ENCODE assay signal across 8 mouse cellular contexts in genomic region chr7:16841561-16842560, GRCm38 (mm10). TPM values are rescaled to one million over a fixed set of nuclear protein-coding genes. Genes with fewer than 3 reads are reported as not detected.
DNase-seq lines count a peak whose midpoint lies in the region; ATAC-seq and TF ChIP-seq lines count a peak whose summit lies in the region.

No protein-coding gene starts in this region.

- no peaks in the 10 kb centered on the region for H3K27me3 ChIP-seq in kidney, embryonic 16.5 days (ENCODE audit: insufficient read depth, low read length)
- no peaks in the 10 kb centered on the region for H3K27me3 ChIP-seq in forebrain, postnatal 0 days (ENCODE audit: insufficient read depth, low read length)
- no peaks in the 10 kb centered on the region for H3K27me3 ChIP-seq in midbrain, embryonic 16.5 days (ENCODE audit: control insufficient read depth, insufficient read depth, low read depth, low read length)

- peaks cover 37% of the 10 kb centered on the region for H3K4me1 ChIP-seq in kidney, embryonic 16.5 days (ENCODE audit: insufficient read depth, low read length)
- no peaks in the 10 kb centered on the region for H3K4me1 ChIP-seq in forebrain, postnatal 0 days (ENCODE audit: insufficient read depth)
- peaks cover 22% of the 10 kb centered on the region for H3K4me1 ChIP-seq in midbrain, embryonic 16.5 days (ENCODE audit: control insufficient read depth, insufficient read depth, low read length)

- peak overlapping the region; percentile 71 for H3K4me3 ChIP-seq in kidney, embryonic 16.5 days (ENCODE audit: low read length)
- peak overlapping the region; percentile 62; the same call in 1 of the 2 replicates for H3K4me3 ChIP-seq in forebrain, postnatal 0 days (ENCODE audit: low read depth, low read length)
- H3K4me3 ChIP-seq in midbrain, embryonic 16.5 days (ENCODE audit: low read depth, low read length), result peak overlapping the region; percentile 67; the same call in 1 of the 2 replicates

- no peak for TF ChIP-seq CTCF in forebrain, postnatal 0 days (IDR thresholded peaks at IDR 0.05; ENCODE audit: low read depth)

- 37% methylated on average over 11 of the region's 11 CpGs for WGBS in kidney, embryonic 16.5 days
- 44% methylated on average over 11 of the region's 11 CpGs for WGBS in forebrain, postnatal 0 days
- 48% methylated on average over 11 of the region's 11 CpGs for WGBS in midbrain, embryonic 16.5 days

- peak overlapping the region; percentile 85 for H3K27ac ChIP-seq in kidney, embryonic 16.5 days (ENCODE audit: low read length)
- H3K27ac ChIP-seq in forebrain, postnatal 0 days (ENCODE audit: low read depth, low read length), result peak overlapping the region; percentile 15; the same call in 1 of the 2 replicates
- H3K27ac ChIP-seq in midbrain, embryonic 16.5 days (ENCODE audit: low read length), result peak overlapping the region; percentile 29; the same call in 1 of the 2 replicates

- peak overlapping the region; percentile 42; the same call in 1 of the 2 replicates for H3K9ac ChIP-seq in kidney, embryonic 16.5 days (replicated peaks; ENCODE audit: low read length)
- H3K9ac ChIP-seq in forebrain, postnatal 0 days, result no peak overlapping the region
- peak overlapping the region; percentile 67 for H3K9ac ChIP-seq in midbrain, embryonic 16.5 days (ENCODE audit: low read depth, low read length)

- no peaks in the 10 kb centered on the region for H3K9me3 ChIP-seq in kidney, embryonic 16.5 days (ENCODE audit: low read length)
- no peaks in the 10 kb centered on the region for H3K9me3 ChIP-seq in forebrain, postnatal 0 days (ENCODE audit: low read length)
- H3K9me3 ChIP-seq in midbrain, embryonic 16.5 days (replicated peaks; ENCODE audit: control insufficient read depth, low read length, poor library complexity, severe bottlenecking), result no peaks in the 10 kb centered on the region

- DNase-seq in kidney, adult 18-20 months, result no peak
- DNase-seq in forebrain, postnatal 0 days, result no peak
- DNase-seq in liver, result peak; percentile 26
- peak; percentile 91 for DNase-seq in thymus, postnatal 14 days
- no peak for DNase-seq in right cerebral cortex, adult 18-20 months
- no peak for DNase-seq in embryo, embryonic 9.5 days (ENCODE audit: extremely low spot score)

- H3K36me3 ChIP-seq in kidney, embryonic 16.5 days (ENCODE audit: insufficient read depth, low read length), result peaks cover 34% of the 10 kb centered on the region
- H3K36me3 ChIP-seq in forebrain, postnatal 0 days (ENCODE audit: insufficient read depth), result peaks cover 46% of the 10 kb centered on the region
- H3K36me3 ChIP-seq in midbrain, embryonic 16.5 days (ENCODE audit: control insufficient read depth, insufficient read depth, low read length), result peaks cover 35% of the 10 kb centered on the region

- H3K4me2 ChIP-seq in kidney, embryonic 16.5 days (replicated peaks; ENCODE audit: low read depth, low read length), result peak overlapping the region; percentile 98
- H3K4me2 ChIP-seq in forebrain, postnatal 0 days (ENCODE audit: low read depth), result peak overlapping the region; percentile 95
- peak overlapping the region; percentile 98 for H3K4me2 ChIP-seq in midbrain, embryonic 16.5 days (ENCODE audit: low read length)

- ATAC-seq in kidney, embryonic 16.5 days (ENCODE audit: low FRiP score, low TSS enrichment), result no peak
- peak; percentile 6 for ATAC-seq in forebrain, postnatal 0 days
- ATAC-seq in midbrain, embryonic 16.5 days, result peak; percentile 9; the same call in 1 of the 2 replicates

RNA-seq across cellular contexts. Expression of gene Prkd2, which starts 0.8 kb away (rescaled TPM):
- polyA plus RNA-seq in kidney, embryonic 16.5 days (2015; fragmentation: Nextera tagmentation; extraction: Ambion mirVana), result 16.2 and 17.8 TPM in 2 replicates
- 2.9 and 3.9 TPM in 2 replicates for total RNA-seq in forebrain, postnatal 0 days (2014; rRNA removed)
- polyA plus RNA-seq in forebrain, postnatal 0 days (2015; fragmentation: Nextera tagmentation; extraction: Ambion mirVana), result 2.7 and 4.0 TPM in 2 replicates
- polyA plus RNA-seq in midbrain, embryonic 16.5 days (2015; fragmentation: Nextera tagmentation; extraction: Ambion mirVana), result 6.0 and 6.9 TPM in 2 replicates

RNA-seq across cellular contexts. Expression of gene Fkrp, which starts 25.3 kb away (rescaled TPM):
- polyA plus RNA-seq in kidney, embryonic 16.5 days (2015; fragmentation: Nextera tagmentation; extraction: Ambion mirVana), result 36.3 and 36.6 TPM in 2 replicates
- total RNA-seq in forebrain, postnatal 0 days (2014; rRNA removed), result 40.0 and 54.6 TPM in 2 replicates
- polyA plus RNA-seq in forebrain, postnatal 0 days (2015; fragmentation: Nextera tagmentation; extraction: Ambion mirVana), result 31.7 and 37.8 TPM in 2 replicates
- polyA plus RNA-seq in midbrain, embryonic 16.5 days (2015; fragmentation: Nextera tagmentation; extraction: Ambion mirVana), result 52.1 and 53.8 TPM in 2 replicates

RNA-seq across cellular contexts. Expression of gene Strn4, which starts 26.2 kb away (rescaled TPM):
- polyA plus RNA-seq in kidney, embryonic 16.5 days (2015; fragmentation: Nextera tagmentation; extraction: Ambion mirVana), result 98.4 and 111 TPM in 2 replicates
- total RNA-seq in forebrain, postnatal 0 days (2014; rRNA removed), result 240 and 243 TPM in 2 replicates
- polyA plus RNA-seq in forebrain, postnatal 0 days (2015; fragmentation: Nextera tagmentation; extraction: Ambion mirVana), result 168 and 169 TPM in 2 replicates
- 185 and 199 TPM in 2 replicates for polyA plus RNA-seq in midbrain, embryonic 16.5 days (2015; fragmentation: Nextera tagmentation; extraction: Ambion mirVana)

RNA-seq across cellular contexts. Expression of gene Dact3, which starts 33.3 kb away (rescaled TPM):
- 2.0 and 2.1 TPM in 2 replicates for polyA plus RNA-seq in kidney, embryonic 16.5 days (2015; fragmentation: Nextera tagmentation; extraction: Ambion mirVana)
- total RNA-seq in forebrain, postnatal 0 days (2014; rRNA removed), result 69.0 and 70.3 TPM in 2 replicates
- 7.8 and 8.6 TPM in 2 replicates for polyA plus RNA-seq in forebrain, postnatal 0 days (2015; fragmentation: Nextera tagmentation; extraction: Ambion mirVana)
- polyA plus RNA-seq in midbrain, embryonic 16.5 days (2015; fragmentation: Nextera tagmentation; extraction: Ambion mirVana), result 2.6 and 3.0 TPM in 2 replicates

RNA-seq across cellular contexts. Expression of gene Gng8, which starts 49.7 kb away (rescaled TPM):
- polyA plus RNA-seq in kidney, embryonic 16.5 days (2015; fragmentation: Nextera tagmentation; extraction: Ambion mirVana), result 7.7 and 10.5 TPM in 2 replicates
- not detected in 2 replicates for total RNA-seq in forebrain, postnatal 0 days (2014; rRNA removed)
- 9.3 and 16.4 TPM in 2 replicates for polyA plus RNA-seq in forebrain, postnatal 0 days (2015; fragmentation: Nextera tagmentation; extraction: Ambion mirVana)
- polyA plus RNA-seq in midbrain, embryonic 16.5 days (2015; fragmentation: Nextera tagmentation; extraction: Ambion mirVana), result 14.0 and 49.2 TPM in 2 replicates

Comparison
In these comparisons a context has a peak if more than half of its experiments do, and no peak if none do; other contexts are left out.
1. H3K27ac ChIP-seq: peak in every context shown above with its lines; median percentile 85 in kidney, embryonic 16.5 days; 29 in midbrain, embryonic 16.5 days; 15 in forebrain, postnatal 0 days.
2. DNase-seq: peak in liver (single experiment) and thymus, postnatal 14 days (single experiment); none in kidney, adult 18-20 months (single experiment), forebrain, postnatal 0 days (single experiment), right cerebral cortex, adult 18-20 months (single experiment) and embryo, embryonic 9.5 days (single experiment).
3. Peak in every context shown above with its lines, with median percentiles within 50 percentile points of each other: H3K4me2 ChIP-seq and H3K4me3 ChIP-seq.